Mouse (Mus musculus): ENCODE measurements around the gene Meig1. TPM values are rescaled to one million over a fixed set of nuclear protein-coding genes. Genes with fewer than 3 reads are reported as not detected.

Gene Meig1
- polyA plus RNA-seq (2014; fragmentation: Illumina TruSeq; extraction: RNeasy Lipid Tissue Mini Kit (QIAGEN cat#74804); ENCODE audit: low read depth, low replicate concordance): not detected

DNA sequence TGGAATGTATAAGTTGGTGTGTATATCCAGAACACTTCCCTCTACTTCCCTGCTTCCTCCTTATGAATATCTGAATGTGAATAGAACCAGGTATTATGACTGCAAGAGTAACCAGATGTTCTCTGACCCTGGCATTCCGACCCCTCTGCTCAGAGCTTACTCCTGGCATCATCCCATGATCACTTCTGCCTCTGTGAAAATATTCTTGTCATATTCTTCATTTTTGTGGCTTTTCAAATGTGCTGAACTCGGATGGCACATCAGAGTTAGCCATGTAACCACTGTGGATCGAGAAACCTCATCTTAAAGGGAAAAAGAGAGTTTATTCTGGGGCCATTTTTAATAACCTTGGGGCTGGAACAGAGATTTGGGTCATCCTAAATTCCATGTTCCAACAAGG, at the start of gene Meig1:
Gene Meig1 (minus strand): TSS at position 101 of the 400 bp plus-strand sequence.

DNA sequence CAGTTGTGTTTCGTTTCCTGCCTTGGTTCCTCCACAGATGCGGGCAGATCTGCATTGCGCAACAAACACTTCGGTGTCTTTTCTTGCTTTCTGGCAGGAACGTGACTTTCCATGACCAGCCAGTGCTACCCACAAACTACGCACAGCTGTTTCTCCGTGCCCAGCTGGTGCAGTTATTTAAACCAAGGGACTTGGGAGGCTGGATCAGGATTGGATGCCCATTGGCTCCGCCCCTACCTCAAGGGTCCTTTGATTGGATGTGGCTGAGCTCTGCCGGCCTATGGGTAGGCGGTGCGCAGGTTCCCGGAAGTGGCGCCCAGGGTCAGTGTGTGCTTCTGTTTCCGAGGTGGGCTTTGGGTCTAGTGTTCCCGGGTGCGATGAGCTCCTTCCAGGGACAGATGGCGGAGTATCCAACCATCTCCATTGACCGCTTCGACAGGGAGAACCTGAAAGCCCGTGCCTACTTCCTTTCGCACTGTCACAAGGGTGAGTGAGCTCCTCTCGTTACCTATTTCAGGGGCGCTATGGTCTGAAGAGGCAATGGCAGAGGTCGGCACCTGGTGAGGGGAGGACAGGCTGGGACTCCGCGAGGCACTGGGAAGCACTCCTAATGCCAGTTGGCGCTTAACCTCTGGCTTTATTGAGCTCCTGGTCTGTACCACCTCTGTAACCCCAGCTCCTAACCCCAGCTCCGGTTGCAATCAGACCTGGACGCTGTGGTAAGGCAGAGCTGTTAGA, 1.6 kb upstream of the Meig1 start, which contains the start of gene Dclre1c:
Gene Dclre1c (plus strand): TSS at position 291 of the 738 bp plus-strand sequence.

DNA sequence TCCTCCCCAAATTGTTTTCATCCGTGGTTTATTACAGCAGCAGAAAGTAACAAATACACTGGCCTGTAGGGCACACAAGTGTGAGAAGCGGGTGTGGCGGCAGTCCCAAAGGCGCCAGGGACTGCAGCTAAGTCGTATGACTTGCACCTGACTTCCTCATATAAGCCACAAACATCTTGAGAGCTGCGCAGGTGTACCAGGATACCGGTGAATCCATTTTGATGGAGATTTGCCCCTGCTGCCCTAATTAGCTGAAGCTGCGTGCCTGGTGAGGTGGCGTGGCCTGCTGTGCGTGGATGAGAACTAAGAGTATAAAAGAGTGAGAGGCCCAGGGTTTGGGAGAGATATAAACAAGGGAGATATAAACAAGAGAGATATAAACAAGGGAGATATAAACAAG, 25.3 kb downstream of the Meig1 start, which contains the start of gene Olah:
Gene Olah (minus strand): TSS at position 101 of the 400 bp plus-strand sequence.

Other genes with a start within 250 kb of the Meig1 start
- 27.6 TPM for gene Nmt2, start 138.4 kb downstream of the Meig1 start, polyA plus RNA-seq (2014; fragmentation: Illumina TruSeq; extraction: RNeasy Lipid Tissue Mini Kit (QIAGEN cat#74804); ENCODE audit: low read depth, low replicate concordance)
- gene Rpp38, start 90.0 kb downstream of the Meig1 start, polyA plus RNA-seq (2014; fragmentation: Illumina TruSeq; extraction: RNeasy Lipid Tissue Mini Kit (QIAGEN cat#74804); ENCODE audit: low read depth, low replicate concordance): 8.7 TPM
- not detected for gene Acbd7, start 86.5 kb downstream of the Meig1 start, polyA plus RNA-seq (2014; fragmentation: Illumina TruSeq; extraction: RNeasy Lipid Tissue Mini Kit (QIAGEN cat#74804); ENCODE audit: low read depth, low replicate concordance)
- gene Olah, start 25.4 kb downstream of the Meig1 start, polyA plus RNA-seq (2014; fragmentation: Illumina TruSeq; extraction: RNeasy Lipid Tissue Mini Kit (QIAGEN cat#74804); ENCODE audit: low read depth, low replicate concordance): not detected
- gene Dclre1c, start 1.5 kb upstream of the Meig1 start, polyA plus RNA-seq (2014; fragmentation: Illumina TruSeq; extraction: RNeasy Lipid Tissue Mini Kit (QIAGEN cat#74804); ENCODE audit: low read depth, low replicate concordance): 8.5 TPM
- gene Suv39h2, start 52.4 kb upstream of the Meig1 start, polyA plus RNA-seq (2014; fragmentation: Illumina TruSeq; extraction: RNeasy Lipid Tissue Mini Kit (QIAGEN cat#74804); ENCODE audit: low read depth, low replicate concordance): 3.2 TPM
- gene Gm45902, start 90.1 kb upstream of the Meig1 start, polyA plus RNA-seq (2014; fragmentation: Illumina TruSeq; extraction: RNeasy Lipid Tissue Mini Kit (QIAGEN cat#74804); ENCODE audit: low read depth, low replicate concordance): 1.5 TPM
- 37.8 TPM for gene Hspa14, start 90.2 kb upstream of the Meig1 start, polyA plus RNA-seq (2014; fragmentation: Illumina TruSeq; extraction: RNeasy Lipid Tissue Mini Kit (QIAGEN cat#74804); ENCODE audit: low read depth, low replicate concordance)
- 2.5 TPM for gene Cdnf, start 90.4 kb upstream of the Meig1 start, polyA plus RNA-seq (2014; fragmentation: Illumina TruSeq; extraction: RNeasy Lipid Tissue Mini Kit (QIAGEN cat#74804); ENCODE audit: low read depth, low replicate concordance)
- 430 TPM for gene Fam107b, start 147.8 kb upstream of the Meig1 start, polyA plus RNA-seq (2014; fragmentation: Illumina TruSeq; extraction: RNeasy Lipid Tissue Mini Kit (QIAGEN cat#74804); ENCODE audit: low read depth, low replicate concordance)

All from kidney, adult 10 weeks (tissue).